Mouse (Mus musculus) MEL (cell line): ENCODE measurements around the gene Ficd.

Experiments
- BHLHE40 ChIP-seq: IDR thresholded peaks from 2 replicates; pipeline ENCODE4 v1.6.1; 2012; ENCODE audit warnings: low read depth, mild to moderate bottlenecking, inconsistent platforms, low read length, improper control_type of control experiment, borderline replicate concordance
- CHD1 ChIP-seq: IDR thresholded peaks from 2 replicates; pipeline ENCODE4 v1.6.1; 2012; ENCODE audit warnings: low read depth, mild to moderate bottlenecking, inconsistent platforms, low read length, improper control_type of control experiment
- CTCF ChIP-seq, 3 experiments: IDR thresholded peaks in 2 of 3; conservative IDR thresholded peaks in 1 of 3; 2 replicates each; pipeline ENCODE4 v1.5.1; 2011 to 2012; ENCODE audit warnings: low read length in 3 of 3, low read depth in 2 of 3, mild to moderate bottlenecking in 2 of 3, improper control_type of control experiment in 1 of 3, inconsistent platforms in 1 of 3, mixed read lengths in 1 of 3, moderate library complexity in 1 of 3; ENCODE audit not compliant: control insufficient read depth in 1 of 3, insufficient read depth in 1 of 3, poor library complexity in 1 of 3, severe bottlenecking in 1 of 3
- GABPA ChIP-seq: IDR thresholded peaks from 2 replicates; pipeline ENCODE4 v1.6.1; 2012; ENCODE audit warnings: low read depth, mild to moderate bottlenecking, inconsistent platforms, low read length, improper control_type of control experiment, moderate library complexity
- MAFK ChIP-seq: IDR thresholded peaks from 2 replicates; pipeline ENCODE4 v1.6.1; 2011; ENCODE audit warnings: low read depth, mild to moderate bottlenecking, low read length, improper control_type of control experiment, borderline replicate concordance
- POLR2A ChIP-seq, 2 experiments: IDR thresholded peaks; 2 replicates each; pipeline ENCODE4 v1.6.1; 2011 to 2012; ENCODE audit warnings: low read length in 2 of 2, mild to moderate bottlenecking in 2 of 2, control low read depth in 1 of 2, improper control_type of control experiment in 1 of 2, low read depth in 1 of 2, moderate library complexity in 1 of 2; ENCODE audit not compliant: control insufficient read depth in 1 of 2, insufficient read depth in 1 of 2, poor library complexity in 1 of 2
- POLR2AphosphoS2 ChIP-seq: IDR thresholded peaks from 2 replicates; pipeline ENCODE4 v1.6.1; 2011; ENCODE audit warnings: low read length, improper control_type of control experiment
- RAD21 ChIP-seq: IDR thresholded peaks from 2 replicates; pipeline ENCODE4 v1.6.1; 2011; ENCODE audit warnings: mild to moderate bottlenecking, low read depth, low read length, improper control_type of control experiment
- TAL1 ChIP-seq: IDR thresholded peaks from 2 replicates; pipeline ENCODE4 v1.6.1; 2012; ENCODE audit warnings: mild to moderate bottlenecking, inconsistent platforms, low read length, moderate library complexity, mixed read lengths
- TBP ChIP-seq: IDR thresholded peaks from 2 replicates; pipeline ENCODE4 v1.8.0; 2011; ENCODE audit warnings: low read depth, low read length, improper control_type of control experiment
- ZC3H11A ChIP-seq: IDR thresholded peaks from 2 replicates; pipeline ENCODE4 v1.6.1; 2012; ENCODE audit warnings: low read depth, mild to moderate bottlenecking, inconsistent platforms, low read length, improper control_type of control experiment
- ZNF384 ChIP-seq: IDR thresholded peaks from 2 replicates; pipeline ENCODE4 v1.6.1; 2012; ENCODE audit warnings: low read depth, mild to moderate bottlenecking, inconsistent platforms, low read length, improper control_type of control experiment

DNA sequence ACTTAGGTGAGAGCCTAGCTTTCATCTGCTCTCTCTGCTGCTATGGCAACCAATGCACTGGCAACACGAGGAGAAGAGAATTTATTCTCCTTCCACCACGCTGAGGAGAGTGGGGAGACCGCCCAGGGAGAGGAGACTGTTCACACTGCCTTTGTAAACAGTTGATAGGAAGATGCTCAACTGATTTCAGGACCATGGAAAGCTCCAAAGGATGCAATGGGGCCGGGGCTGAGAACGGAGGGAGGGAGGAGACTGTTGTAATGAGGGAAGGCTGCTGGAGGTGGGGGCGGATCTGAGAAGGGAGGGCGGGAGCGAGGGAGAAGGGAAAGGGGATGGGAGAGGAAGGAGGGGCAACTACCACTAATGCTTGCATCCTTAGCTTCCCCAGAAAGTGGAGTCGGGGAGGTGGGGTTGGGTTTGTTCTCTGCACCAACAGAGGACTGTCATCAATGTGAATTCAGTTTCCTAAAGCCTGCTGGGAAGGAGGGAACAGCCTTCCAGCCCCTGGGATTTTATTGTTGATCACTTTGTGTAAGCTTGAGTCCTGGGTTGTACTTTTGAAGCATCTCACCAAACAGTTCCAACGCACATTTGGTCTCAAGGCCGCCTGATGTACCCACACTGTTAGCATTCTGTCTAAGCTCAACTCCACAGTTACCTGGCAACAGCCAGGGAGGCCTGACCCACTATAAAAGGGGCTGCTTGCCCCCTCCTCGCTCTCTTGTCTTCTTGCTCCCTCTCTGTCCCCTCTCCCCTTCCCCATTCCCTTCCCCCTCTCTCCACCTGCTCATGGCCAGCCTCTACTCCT is 18.8 kb upstream of the Ficd start:
- TF ChIP-seq CTCF (IDR thresholded peaks at IDR 0.05 in 2 of 3, conservative IDR thresholded peaks at IDR 0.05 in 1 of 3; ENCODE audit: control insufficient read depth in 1 of 3, insufficient read depth in 1 of 3, low read depth in 2 of 3, low read length in 3 of 3, poor library complexity in 1 of 3, severe bottlenecking in 1 of 3) (no peak), BHLHE40 (no peak), POLR2A (IDR thresholded peaks at IDR 0.05; ENCODE audit: control insufficient read depth in 1 of 2, insufficient read depth in 1 of 2, low read depth in 1 of 2, low read length in 2 of 2, poor library complexity in 1 of 2) (no peak), ZNF384 (no peak), TBP (no peak), RAD21 (no peak), POLR2AphosphoS2 (no peak), TAL1 (no peak), GABPA (no peak), MAFK (no peak), CHD1 (no peak), ZC3H11A (no peak)
